Mouse (Mus musculus) midbrain, embryonic 11.5 days (tissue): ENCODE measurements around the gene Bcap29. TPM values are rescaled to one million over a fixed set of nuclear protein-coding genes. Genes with fewer than 3 reads are reported as not detected.

Experiments used
- ATAC-seq: fragments of 200-750 bp; cut with Nextera tagmentation; 2 replicates; pipeline ENCODE4 v1.8.0; 2017; ENCODE audit warnings: moderate TSS enrichment, moderate library complexity; ENCODE audit not compliant: low FRiP score
- DNase-seq: peaks from one replicate; pipeline ENCODE4 v3.0.0; 2015; ENCODE audit warnings: low spot score; ENCODE audit errors: missing footprints
- H3K27ac ChIP-seq: fragments of 300-500 bp; sonication (generic); 2 replicates; pipeline ENCODE4 v1.5.1; 2014; ENCODE audit warnings: low read depth, low read length
- H3K27me3 ChIP-seq: fragments of 300-500 bp; sonication (generic); 2 replicates; pipeline ENCODE4 v1.6.1; 2014; ENCODE audit warnings: mild to moderate bottlenecking, low read length, moderate library complexity, mixed read lengths; ENCODE audit not compliant: control insufficient read depth, insufficient read depth
- H3K36me3 ChIP-seq: fragments of 300-500 bp; sonication (generic); 2 replicates; pipeline ENCODE4 v1.6.1; 2014; ENCODE audit warnings: mild to moderate bottlenecking, low read length, moderate library complexity, mixed read lengths; ENCODE audit not compliant: control insufficient read depth, insufficient read depth
- H3K4me1 ChIP-seq: fragments of 300-500 bp; sonication (generic); 2 replicates; pipeline ENCODE4 v1.6.1; 2014; ENCODE audit warnings: low read length; ENCODE audit not compliant: control insufficient read depth, insufficient read depth
- H3K4me2 ChIP-seq: fragments of 300-500 bp; sonication (generic); 2 replicates; pipeline ENCODE4 v1.6.1; 2014; ENCODE audit warnings: mild to moderate bottlenecking, moderate library complexity
- H3K4me3 ChIP-seq: fragments of 300-500 bp; sonication (generic); 2 replicates; pipeline ENCODE4 v1.5.1; 2014; ENCODE audit warnings: low read depth, low read length
- H3K9ac ChIP-seq: fragments of 300-500 bp; sonication (generic); 2 replicates; pipeline ENCODE4 v1.6.1; 2014; ENCODE audit warnings: low read length
- H3K9me3 ChIP-seq: fragments of 300-500 bp; sonication (generic); 2 replicates; pipeline ENCODE4 v1.6.1; 2016; ENCODE audit warnings: low read length; ENCODE audit not compliant: control insufficient read depth
- WGBS: fragments of 180-500 bp; shearing (Covaris S2); extraction: QIAGEN DNeasy Blood & Tissue Kit; methylation state at CpG from one replicate; pipeline ENCODE4 v1.1.7; 2014; 5-methylcytosine and 5-hydroxymethylcytosine counted together
- polyA plus RNA-seq: library from polyadenylated mRNA; unstranded; fragments of >200 nt; fragmentation: Nextera tagmentation; extraction: Ambion mirVana; gene quantifications from 2 replicates; pipeline ENCODE4 v1.2.1, GENCODE M21; 2014

Bcap29 gene
- polyA plus RNA-seq: 28.1 and 30.8 TPM in 2 replicates

DNA sequence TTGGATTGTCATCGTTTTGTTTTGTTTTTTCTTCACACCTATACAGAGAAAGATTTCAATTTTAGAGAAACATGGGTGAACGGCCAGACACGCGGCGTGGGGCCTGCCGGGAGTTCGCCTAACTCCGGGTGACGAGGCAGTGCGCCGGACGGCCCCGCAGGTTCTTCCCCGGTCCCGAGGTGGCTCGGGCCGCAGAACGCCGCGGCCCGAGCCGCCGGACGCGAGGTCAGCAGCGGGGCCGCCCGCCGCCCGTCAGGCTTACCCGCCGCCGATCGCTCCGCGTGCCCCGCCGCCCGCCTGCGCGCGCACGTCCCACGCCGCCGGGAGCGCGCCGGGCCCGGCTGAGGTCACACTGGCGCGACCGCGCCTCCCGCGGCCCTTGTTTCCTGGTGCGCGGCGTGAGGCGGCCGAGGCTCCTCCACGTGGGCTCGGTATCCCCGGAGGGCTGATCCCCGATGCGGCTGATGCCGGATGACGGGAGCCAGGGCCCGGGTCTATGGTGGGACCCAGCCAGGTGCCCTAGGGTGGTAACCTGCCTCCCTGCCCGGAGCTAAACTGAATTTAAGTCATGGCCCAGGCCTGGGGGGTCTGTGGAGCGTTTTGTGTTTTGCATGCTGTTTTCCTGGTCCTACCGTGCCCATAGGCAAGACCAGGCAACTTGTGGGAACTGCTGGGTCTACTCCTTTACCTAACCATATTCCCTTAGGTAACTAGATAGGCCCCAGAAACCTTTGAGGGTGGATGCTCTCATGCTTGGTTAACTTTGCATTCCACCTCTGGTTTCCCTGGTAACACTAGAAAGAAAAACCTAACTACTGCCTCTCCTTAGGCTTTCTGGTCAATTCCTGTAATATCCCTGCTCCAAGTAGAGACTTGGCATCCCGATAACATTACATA, at the start of gene Bcap29:
TSS of gene Bcap29 (minus strand) at position 316 of the 897 bp plus-strand sequence.
- Histone ChIP-seq H3K9ac (peak within 1 kb of the TSS; percentile 76), H3K27me3 (no peaks in the 10 kb centered on the region), H3K4me3 (peak within 1 kb of the TSS; percentile 51), H3K27ac (no peak within 1 kb of the TSS), H3K36me3 (no peaks in the 10 kb centered on the region), H3K4me2 (peak within 1 kb of the TSS; percentile 60), H3K4me1 (no peaks in the 10 kb centered on the region; the same call in 1 of the 2 replicates), H3K9me3 (no peaks in the 10 kb centered on the region)
- peak; percentile 98 for DNase-seq
- WGBS: 2% methylated on average over 71 of the region's 73 CpGs
- peak; percentile 91 for ATAC-seq

GRCm38 (mm10) chr12:31667187-31667586, 32.7 kb upstream of the Bcap29 start:
- H3K27ac ChIP-seq: no peak overlapping the region
- WGBS: 54% methylated on average over 3 of the region's 3 CpGs

GRCm38 (mm10) chr12:31665999-31666398, 31.5 kb upstream of the Bcap29 start:
- Histone ChIP-seq H3K36me3 (no peaks in the 10 kb centered on the region), H3K9ac (no peak overlapping the region), H3K9me3 (no peaks in the 10 kb centered on the region), H3K4me1 (no peaks in the 10 kb centered on the region), H3K4me2 (no peak overlapping the region), H3K4me3 (no peak overlapping the region), H3K27me3 (no peaks in the 10 kb centered on the region), H3K27ac (no peak overlapping the region)
- WGBS: 75% methylated on average over 6 of the region's 6 CpGs
- DNase-seq: no peak
- no peak for ATAC-seq

More at GRCm38 (mm10) chr12:31667187-31667586, 32.7 kb upstream of the Bcap29 start:
- Histone ChIP-seq H3K4me3 (no peak overlapping the region), H3K27me3 (no peaks in the 10 kb centered on the region), H3K4me1 (no peaks in the 10 kb centered on the region), H3K9me3 (no peaks in the 10 kb centered on the region), H3K9ac (no peak overlapping the region), H3K4me2 (no peak overlapping the region), H3K36me3 (no peaks in the 10 kb centered on the region)
- DNase-seq (no peak), ATAC-seq (no peak)

DNA sequence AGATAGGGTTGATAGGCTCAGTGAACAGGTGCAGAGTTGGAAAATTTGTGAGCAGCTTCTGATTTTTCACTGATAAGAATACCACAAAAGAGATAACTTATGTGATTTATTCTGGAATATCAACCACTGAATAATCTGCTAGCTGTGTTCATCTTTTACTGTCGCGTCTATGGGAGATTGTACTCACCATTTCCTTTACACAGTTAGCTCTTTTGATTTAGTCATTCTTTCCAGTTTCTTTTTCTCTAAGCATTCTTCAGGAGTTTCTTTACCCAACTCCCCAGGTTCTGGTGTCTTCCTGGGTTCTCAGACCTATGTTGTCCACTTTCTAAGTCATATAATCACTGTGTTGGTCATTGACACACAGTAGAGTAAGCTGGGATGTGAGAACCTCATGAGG, 22.4 kb upstream of the Bcap29 start:
- Histone ChIP-seq H3K4me3 (no peak overlapping the region), H3K27ac (no peak overlapping the region), H3K9ac (no peak overlapping the region), H3K27me3 (no peaks in the 10 kb centered on the region), H3K9me3 (no peaks in the 10 kb centered on the region), H3K36me3 (no peaks in the 10 kb centered on the region), H3K4me2 (no peak overlapping the region), H3K4me1 (peaks cover 3% of the 10 kb centered on the region)
- ATAC-seq (no peak), DNase-seq (no peak)
- 94% methylated on average over 2 of the region's 2 CpGs for WGBS

DNA sequence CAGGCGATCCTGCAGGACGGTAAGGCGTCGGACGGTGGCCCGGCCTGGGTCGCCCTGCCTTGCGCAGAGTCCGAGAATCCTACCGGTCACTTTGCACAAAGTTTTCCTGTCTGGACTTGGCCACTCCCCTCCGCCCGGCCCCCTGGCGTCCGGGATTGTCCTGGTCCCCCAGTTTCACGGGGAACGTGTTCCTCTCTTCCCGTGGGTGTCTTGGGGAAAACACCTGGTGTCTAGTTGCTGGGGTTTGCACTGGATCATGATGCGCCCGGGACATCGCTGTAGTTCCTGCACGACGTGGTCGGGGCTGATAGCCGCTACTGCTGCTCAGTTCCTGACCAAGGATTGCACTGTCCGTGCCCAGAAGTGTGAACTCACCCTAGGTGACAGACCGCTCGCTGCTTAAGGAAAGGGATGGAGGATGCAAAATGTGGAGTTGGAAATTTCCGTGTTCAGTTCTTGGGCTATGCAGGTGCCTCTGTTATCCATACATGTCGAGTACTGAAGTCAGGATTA, 20.6 kb upstream of the Bcap29 start:
- H3K9me3 ChIP-seq: no peaks in the 10 kb centered on the region
- WGBS: 2% methylated on average over 26 of the region's 29 CpGs
- peak overlapping the region; percentile 64 for H3K4me2 ChIP-seq
- peak overlapping the region; percentile 84 for H3K4me3 ChIP-seq
- peak overlapping the region; percentile 75 for H3K9ac ChIP-seq
- H3K27me3 ChIP-seq: no peaks in the 10 kb centered on the region
- DNase-seq (no peak), ATAC-seq (peak; percentile 79)
- peaks cover 3% of the 10 kb centered on the region for H3K4me1 ChIP-seq
- H3K27ac ChIP-seq: no peak overlapping the region
- H3K36me3 ChIP-seq: no peaks in the 10 kb centered on the region

- WGBS: under 1% methylated on average over 47 of the region's 47 CpGs
These were observed 19.9 kb upstream of the Bcap29 start, which contains the start of the genes Dus4l and Cog5 for GRCm38 (mm10) chr12:31654197-31654964. Gene Dus4l (minus strand): TSS chr12:31654826. Gene Cog5 (plus strand): TSS chr12:31654869.

DNA sequence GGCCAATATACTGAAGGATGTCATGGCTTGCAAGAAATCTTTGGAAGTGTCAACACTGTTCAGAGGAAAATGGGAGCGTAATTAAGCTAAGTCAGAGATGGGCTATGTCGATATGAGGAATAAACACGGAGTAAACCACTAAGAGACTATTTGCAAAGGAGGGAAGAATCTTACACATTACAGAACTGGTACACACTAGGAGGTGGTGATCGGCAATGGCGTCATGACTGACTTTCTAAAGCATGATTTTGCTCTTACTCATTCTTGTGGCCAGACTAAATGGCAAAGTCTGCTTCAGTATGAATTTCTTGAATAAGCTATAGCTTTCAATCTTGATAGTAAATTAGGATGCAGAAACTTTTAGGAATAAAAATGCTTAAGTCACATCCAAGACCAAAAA, 19.2 kb upstream of the Bcap29 start:
- WGBS: 74% methylated on average over 5 of the region's 5 CpGs
- no peak for ATAC-seq

More at GRCm38 (mm10) chr12:31654197-31654964, 19.9 kb upstream of the Bcap29 start, which contains the start of the genes Dus4l and Cog5:
- H3K27ac ChIP-seq: no peak within 1 kb of the TSS
- H3K4me3 ChIP-seq: peak within 1 kb of the TSS; percentile 84
- H3K4me2 ChIP-seq: peak within 1 kb of the TSS; percentile 64
- H3K4me1 ChIP-seq: peaks cover 3% of the 10 kb centered on the region
- H3K36me3 ChIP-seq: no peaks in the 10 kb centered on the region
- H3K27me3 ChIP-seq: no peaks in the 10 kb centered on the region
- ATAC-seq (peak; percentile 97), DNase-seq (peak; percentile 100)
- H3K9me3 ChIP-seq: no peaks in the 10 kb centered on the region
- H3K9ac ChIP-seq: peak within 1 kb of the TSS; percentile 75

DNA sequence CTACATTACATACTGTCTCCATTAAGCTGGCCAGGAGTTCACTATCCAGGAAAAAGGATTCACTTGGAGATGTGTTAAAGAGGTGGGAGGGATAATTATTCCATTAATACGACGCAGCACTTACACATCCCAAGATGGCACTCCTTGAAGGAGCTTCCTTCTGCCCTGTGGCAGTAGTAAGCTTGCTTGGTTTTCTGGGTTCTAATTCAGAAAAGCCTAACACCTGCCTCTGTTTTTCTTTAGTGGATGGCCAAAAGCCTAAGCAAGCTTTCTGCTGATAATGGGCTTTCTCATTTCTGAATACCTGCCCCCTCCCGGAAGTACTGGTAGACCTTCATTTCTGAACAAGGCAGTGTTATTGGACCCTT, 766 bp upstream of the Bcap29 start:
- no peak overlapping the region for H3K4me2 ChIP-seq

More for the DNA sequence above, 19.2 kb upstream of the Bcap29 start:
- DNase-seq: no peak
- no peaks in the 10 kb centered on the region for H3K36me3 ChIP-seq
- no peak overlapping the region for H3K9ac ChIP-seq
- no peaks in the 10 kb centered on the region for H3K9me3 ChIP-seq
- H3K4me2 ChIP-seq: peak overlapping the region; percentile 3; the same call in 1 of the 2 replicates
- no peak overlapping the region for H3K4me3 ChIP-seq
- H3K4me1 ChIP-seq: peaks cover 3% of the 10 kb centered on the region
- no peaks in the 10 kb centered on the region for H3K27me3 ChIP-seq
- H3K27ac ChIP-seq: no peak overlapping the region

More for the DNA sequence above, 766 bp upstream of the Bcap29 start:
- H3K4me1 ChIP-seq: no peaks in the 10 kb centered on the region; the same call in 1 of the 2 replicates
- H3K4me3 ChIP-seq: no peak overlapping the region
- ATAC-seq: no peak; the same call in 1 of the 2 replicates
- peak; percentile 87 for DNase-seq
- no peaks in the 10 kb centered on the region for H3K9me3 ChIP-seq
- no peak overlapping the region for H3K27ac ChIP-seq
- no peak overlapping the region for H3K9ac ChIP-seq
- 88% methylated on average over 3 of the region's 3 CpGs for WGBS
- H3K36me3 ChIP-seq: no peaks in the 10 kb centered on the region
- H3K27me3 ChIP-seq: no peaks in the 10 kb centered on the region
